Mouse (Mus musculus) effector memory CD4-positive, alpha-beta T cell, adult 7 months (primary cell): ENCODE measurements around the gene Timm29. TPM values are rescaled to one million over a fixed set of nuclear protein-coding genes. Genes with fewer than 3 reads are reported as not detected.

ENCODE experiments used
- polyA plus RNA-seq: library from polyadenylated mRNA; unstranded; fragments of 100-300 nt; shearing (Covaris generic); gene quantifications from one replicate; pipeline ENCODE4 v1.2.1, GENCODE M21; 2017

The Timm29 gene
- 15.9 TPM for polyA plus RNA-seq

DNA sequence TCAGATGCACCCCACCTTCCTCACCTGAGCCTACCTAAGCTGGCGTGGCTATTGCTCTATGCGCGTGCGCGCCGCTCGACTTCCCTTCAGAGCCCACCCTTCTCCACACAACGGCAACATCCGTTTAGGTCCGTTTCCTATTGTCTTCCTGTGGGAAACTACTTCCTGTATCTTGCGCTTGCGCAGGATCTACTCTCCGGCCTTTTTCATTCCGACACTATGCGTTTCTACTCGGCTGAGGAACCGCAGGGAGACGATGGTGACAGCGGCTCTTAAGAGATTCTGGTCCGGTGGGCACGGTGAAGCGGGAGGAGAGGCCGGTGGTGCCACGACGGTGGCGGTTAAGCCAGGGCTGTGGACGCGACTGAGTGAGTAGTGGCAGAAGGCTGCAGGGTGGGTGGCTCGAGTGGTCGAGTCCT lies at the start of gene Timm29, which contains the start of gene Yipf2:
Timm29 (plus strand) TSS at position 20 of the 419 bp plus-strand sequence.
Yipf2 (minus strand) TSS at position 126 of the 419 bp plus-strand sequence.

GRCm38 (mm10) chr9:21546789-21547074 lies 45.8 kb upstream of the Timm29 start, which contains the start of gene Carm1:
Carm1 (plus strand) TSS chr9:21546894.

GRCm38 (mm10) chr9:21615617-21616231 lies 23.2 kb downstream of the Timm29 start, which contains the start of gene Smarca4:
Smarca4 (plus strand) TSS chr9:21616169.

Other genes with a start within 250 kb of the Timm29 start
- 51.0 TPM for gene Ilf3, start 224.9 kb upstream of the Timm29 start, polyA plus RNA-seq
- 54.3 TPM for gene Qtrt1, start 180.9 kb upstream of the Timm29 start, polyA plus RNA-seq
- 261 TPM for gene Dnm2, start 167.8 kb upstream of the Timm29 start, polyA plus RNA-seq
- gene Tmed1, start 82.5 kb upstream of the Timm29 start, polyA plus RNA-seq, result 7.8 TPM
- 46.1 TPM for gene AB124611, start 66.5 kb upstream of the Timm29 start, polyA plus RNA-seq
- 38.3 TPM for gene Carm1, start 45.8 kb upstream of the Timm29 start, polyA plus RNA-seq
- gene Yipf2, start 106 bp downstream of the Timm29 start, polyA plus RNA-seq, result 14.0 TPM
- 51.4 TPM for gene Smarca4, start 23.4 kb downstream of the Timm29 start, polyA plus RNA-seq
- 31.9 TPM for gene Ldlr, start 130.8 kb downstream of the Timm29 start, polyA plus RNA-seq
- 1.4 TPM for gene Spc24, start 167.6 kb downstream of the Timm29 start, polyA plus RNA-seq
- 0.15 TPM for gene Kank2, start 206.0 kb downstream of the Timm29 start, polyA plus RNA-seq
- 0.45 TPM for gene Angptl8, start 242.8 kb downstream of the Timm29 start, polyA plus RNA-seq